Mouse (Mus musculus): ENCODE data around the gene Cdca7l.

DNA sequence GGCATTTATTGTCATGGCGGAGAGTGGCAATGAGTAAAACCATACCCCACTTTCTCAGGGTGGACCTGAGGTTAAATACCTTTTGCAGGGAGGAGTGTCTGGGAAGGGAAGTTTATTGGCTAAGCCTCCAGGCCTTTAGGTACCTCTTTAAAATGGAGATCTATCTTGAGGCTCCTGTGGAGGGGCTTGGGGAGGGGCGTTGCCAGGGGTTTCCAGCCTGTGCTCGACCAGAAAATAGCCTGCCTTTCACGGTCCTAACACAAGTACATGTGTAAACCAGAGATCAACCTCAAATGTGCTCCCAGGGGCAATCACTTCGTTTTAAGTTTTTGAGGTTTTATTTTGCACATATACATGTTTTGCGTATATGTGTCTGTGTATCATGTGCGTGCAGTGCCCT, 15.1 kb upstream of the Cdca7l start:
- TF ChIP-seq POLR2A (IDR thresholded peaks at IDR 0.05; ENCODE audit: insufficient read depth, low read depth, low read length) (no peak), CTCF (IDR thresholded peaks at IDR 0.05; ENCODE audit: insufficient read depth, low read depth, low read length) (no peak)
